Mouse (Mus musculus): Measurements from ENCODE around the gene Mecr. TPM values are rescaled to one million over a fixed set of nuclear protein-coding genes. Genes with fewer than 3 reads are reported as not detected.

Mecr gene
- polyA plus RNA-seq (2015; fragmentation: Illumina TruSeq; extraction: RNeasy Lipid Tissue Mini Kit (QIAGEN cat#74804); ENCODE audit: insufficient read depth, low read depth, low replicate concordance): 84.8 TPM

DNA sequence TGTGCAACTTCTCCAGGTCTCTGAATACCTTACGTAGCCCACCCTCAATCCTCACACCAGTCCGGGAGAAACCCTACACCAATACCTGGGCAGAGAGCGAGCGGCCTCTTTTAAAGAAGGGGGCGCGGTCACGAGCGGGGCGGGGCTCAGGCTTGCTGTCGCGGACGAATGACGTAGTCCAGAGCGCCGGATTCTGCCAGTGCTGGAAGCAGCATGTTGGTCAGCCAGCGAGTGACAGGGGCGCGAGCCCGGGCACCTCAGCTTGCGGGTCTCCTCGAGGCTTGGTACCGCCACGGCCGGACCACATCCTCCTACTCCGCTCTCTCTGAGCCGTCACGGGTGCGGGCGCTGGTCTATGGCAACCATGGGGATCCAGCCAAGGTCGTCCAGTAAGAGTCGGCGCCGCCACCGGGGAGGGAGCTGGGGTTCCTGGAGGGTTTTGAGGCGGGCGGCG, at the start of gene Mecr:
Gene Mecr (plus strand): TSS at position 181 of the 454 bp plus-strand sequence.

GRCm38 (mm10) chr4:131837872-131838524, 5.3 kb upstream of the Mecr start, which contains the start of gene Ptpru:
Gene Ptpru, minus strand, starts transcription at chr4:131838288.

GRCm38 (mm10) chr4:131873293-131874168, 30.3 kb downstream of the Mecr start, which contains the start of gene Srsf4:
Gene Srsf4, plus strand, starts transcription at chr4:131873617.

Other genes starting within 250 kb of the Mecr start
- 4.3 TPM for gene Ptpru, start 5.2 kb upstream of the Mecr start, polyA plus RNA-seq (2015; fragmentation: Illumina TruSeq; extraction: RNeasy Lipid Tissue Mini Kit (QIAGEN cat#74804); ENCODE audit: insufficient read depth, low read depth, low replicate concordance)
- gene Srsf4, start 30.1 kb downstream of the Mecr start, polyA plus RNA-seq (2015; fragmentation: Illumina TruSeq; extraction: RNeasy Lipid Tissue Mini Kit (QIAGEN cat#74804); ENCODE audit: insufficient read depth, low read depth, low replicate concordance): 18.0 TPM
- gene Tmem200b, start 78.3 kb downstream of the Mecr start, polyA plus RNA-seq (2015; fragmentation: Illumina TruSeq; extraction: RNeasy Lipid Tissue Mini Kit (QIAGEN cat#74804); ENCODE audit: insufficient read depth, low read depth, low replicate concordance): 2.9 TPM
- not detected for gene Gm10300, start 231.2 kb downstream of the Mecr start, polyA plus RNA-seq (2015; fragmentation: Illumina TruSeq; extraction: RNeasy Lipid Tissue Mini Kit (QIAGEN cat#74804); ENCODE audit: insufficient read depth, low read depth, low replicate concordance)
- gene Epb41, start 231.9 kb downstream of the Mecr start, polyA plus RNA-seq (2015; fragmentation: Illumina TruSeq; extraction: RNeasy Lipid Tissue Mini Kit (QIAGEN cat#74804); ENCODE audit: insufficient read depth, low read depth, low replicate concordance): 16.7 TPM

Measured in pancreas, adult 10 weeks (tissue).